Mouse (Mus musculus) megakaryocyte-erythroid progenitor cell, adult 5-6 weeks (primary cell): ENCODE measurements around the gene Chil1. TPM values are rescaled to one million over a fixed set of nuclear protein-coding genes. Genes with fewer than 3 reads are reported as not detected.

Experiments used
- ATAC-seq: replicated peaks from 2 replicates; pipeline ENCODE4 v1.8.0; 2016; ENCODE audit warnings: mild to moderate bottlenecking, inconsistent platforms; ENCODE audit not compliant: severe bottlenecking, poor library complexity, low FRiP score, low TSS enrichment
- total RNA-seq, 2 experiments: library from RNA; stranded (forward) in 1 of 2; stranded (reverse) in 1 of 2; fragments of 200-1000, 215-1000 nt in 1 of 2; fragments of >200 nt in 1 of 2; fragmentation: Nextera tagmentation in 1 of 2; gene quantifications; 2 replicates each; pipeline ENCODE4 v1.2.3; 2014 to 2017

The Chil1 gene
- total RNA-seq, 2 experiments from 2014 or later = 2.4 TPM; not detected in 1

- ATAC-seq = no peak
Observed at GRCm38 (mm10) chr1:134200998-134201686, 19.2 kb downstream of the Chil1 start.

- ATAC-seq = peak; percentile 53; the same call in 1 of the 2 replicates
Observed at GRCm38 (mm10) chr1:134201751-134202420, 19.9 kb downstream of the Chil1 start.

GRCm38 (mm10) chr1:134204230-134204629 lies 22.3 kb downstream of the Chil1 start:
- no peak for ATAC-seq

- 0 out of 2 replicates have a peak, but pooled peaks have one; percentile 17 for ATAC-seq
Observed at GRCm38 (mm10) chr1:134205296-134206018, 23.5 kb downstream of the Chil1 start.

GRCm38 (mm10) chr1:134206085-134206484 lies 24.1 kb downstream of the Chil1 start:
- ATAC-seq = no peak

- ATAC-seq = no peak
Observed at GRCm38 (mm10) chr1:134210179-134210755, 28.3 kb downstream of the Chil1 start.

GRCm38 (mm10) chr1:134211043-134211442 lies 29.1 kb downstream of the Chil1 start:
- ATAC-seq = no peak

GRCm38 (mm10) chr1:134211631-134212030 lies 29.7 kb downstream of the Chil1 start:
- no peak for ATAC-seq

- ATAC-seq = no peak
Observed at GRCm38 (mm10) chr1:134212351-134212750, 30.4 kb downstream of the Chil1 start.

GRCm38 (mm10) chr1:134213405-134213804 lies 31.4 kb downstream of the Chil1 start:
- ATAC-seq = peak; percentile 70

- ATAC-seq = no peak
Observed at GRCm38 (mm10) chr1:134215059-134215458, 33.1 kb downstream of the Chil1 start.

- ATAC-seq = no peak
Observed at GRCm38 (mm10) chr1:134215751-134216628, 34.0 kb downstream of the Chil1 start.

- ATAC-seq = no peak
Observed at GRCm38 (mm10) chr1:134216629-134216971, 34.6 kb downstream of the Chil1 start.

- ATAC-seq = no peak
Observed at GRCm38 (mm10) chr1:134217028-134217481, 35.1 kb downstream of the Chil1 start.

GRCm38 (mm10) chr1:134217942-134218341 lies 36.0 kb downstream of the Chil1 start:
- no peak for ATAC-seq

- no peak for ATAC-seq
Observed at GRCm38 (mm10) chr1:134219608-134220007, 37.6 kb downstream of the Chil1 start.

- no peak for ATAC-seq
Observed at GRCm38 (mm10) chr1:134221172-134221571, 39.2 kb downstream of the Chil1 start.

- peak; percentile 51; the same call in 1 of the 2 replicates for ATAC-seq
Observed at GRCm38 (mm10) chr1:134222122-134223055, 40.4 kb downstream of the Chil1 start.
